Mouse (Mus musculus): ENCODE results near the gene Bbox1. TPM values are rescaled to one million over a fixed set of nuclear protein-coding genes. Genes with fewer than 3 reads are reported as not detected.

The Bbox1 gene
- polyA plus RNA-seq (2014; fragmentation: Illumina TruSeq; extraction: RNeasy Lipid Tissue Mini Kit (QIAGEN cat#74804); ENCODE audit: low read depth, low replicate concordance): 7.4 TPM

GRCm38 (mm10) chr2:110314509-110315155 lies at the start of gene Bbox1:
TSS of gene Bbox1 (minus strand) at chr2:110314560.

GRCm38 (mm10) chr2:110362432-110363283 lies 48.3 kb upstream of the Bbox1 start, which contains the start of gene Fibin:
TSS of gene Fibin (minus strand) at chr2:110363183.

Other genes starting within 250 kb of the Bbox1 start
- 3.4 TPM for gene Fibin, start 48.6 kb upstream of the Bbox1 start, polyA plus RNA-seq (2014; fragmentation: Illumina TruSeq; extraction: RNeasy Lipid Tissue Mini Kit (QIAGEN cat#74804); ENCODE audit: low read depth, low replicate concordance)